Mouse (Mus musculus): ENCODE measurements around the gene Trp53i13.

The Trp53i13 gene

DNA sequence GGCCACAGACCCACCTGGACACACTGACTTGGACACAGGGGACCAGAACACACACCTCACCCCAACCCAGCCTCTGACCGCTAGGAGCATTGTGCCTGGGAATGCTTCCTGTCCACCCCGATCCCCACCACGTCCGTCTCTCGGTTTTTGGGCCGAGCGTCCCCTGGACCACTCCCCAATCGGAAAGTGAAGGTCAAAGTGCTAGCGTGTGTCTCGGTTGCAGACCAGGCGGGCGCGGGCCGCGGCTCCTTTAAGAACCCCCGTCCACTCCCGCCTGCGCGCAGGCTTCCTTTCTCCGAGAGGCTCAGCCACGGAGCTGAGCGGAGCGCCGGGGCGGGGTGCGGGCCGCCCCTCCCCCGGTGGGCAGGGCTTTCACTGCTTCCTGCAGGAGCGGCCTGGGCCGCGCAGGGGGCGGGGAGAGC, 22.9 kb downstream of the Trp53i13 start:
- DNase-seq (ENCODE audit: inconsistent age in 2 of 2, low spot score in 1 of 2): peak; percentile 96 to 97

DNA sequence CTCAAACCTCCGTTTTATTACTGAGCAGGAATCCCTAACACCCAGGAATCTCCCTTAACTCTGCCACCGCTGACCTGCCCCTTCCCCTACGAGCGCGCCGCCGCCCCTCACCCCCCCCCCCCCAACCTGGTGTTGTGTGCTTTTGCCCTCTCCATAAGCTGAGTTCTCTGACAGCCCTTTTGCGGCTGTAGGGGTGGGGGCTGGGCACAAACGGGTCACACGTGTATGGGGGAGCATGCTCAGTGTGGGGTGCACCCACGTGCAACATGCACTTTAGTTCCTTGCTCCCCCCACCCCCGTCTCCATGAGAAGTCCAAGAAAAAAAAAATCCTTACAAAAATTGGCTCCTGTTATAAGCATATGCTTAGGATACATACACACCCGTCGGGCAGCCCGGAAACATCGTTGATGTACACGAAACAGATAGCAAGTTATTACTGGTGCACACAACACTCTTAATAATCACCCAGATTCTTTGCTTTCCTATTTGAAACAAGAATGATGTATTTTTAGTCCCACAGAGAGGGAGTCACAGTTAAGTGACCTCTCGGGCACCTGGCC, 23.4 kb downstream of the Trp53i13 start:
- peak in 1 of 2 experiments; percentile 49 for DNase-seq (ENCODE audit: inconsistent age in 2 of 2, low spot score in 1 of 2)

DNA sequence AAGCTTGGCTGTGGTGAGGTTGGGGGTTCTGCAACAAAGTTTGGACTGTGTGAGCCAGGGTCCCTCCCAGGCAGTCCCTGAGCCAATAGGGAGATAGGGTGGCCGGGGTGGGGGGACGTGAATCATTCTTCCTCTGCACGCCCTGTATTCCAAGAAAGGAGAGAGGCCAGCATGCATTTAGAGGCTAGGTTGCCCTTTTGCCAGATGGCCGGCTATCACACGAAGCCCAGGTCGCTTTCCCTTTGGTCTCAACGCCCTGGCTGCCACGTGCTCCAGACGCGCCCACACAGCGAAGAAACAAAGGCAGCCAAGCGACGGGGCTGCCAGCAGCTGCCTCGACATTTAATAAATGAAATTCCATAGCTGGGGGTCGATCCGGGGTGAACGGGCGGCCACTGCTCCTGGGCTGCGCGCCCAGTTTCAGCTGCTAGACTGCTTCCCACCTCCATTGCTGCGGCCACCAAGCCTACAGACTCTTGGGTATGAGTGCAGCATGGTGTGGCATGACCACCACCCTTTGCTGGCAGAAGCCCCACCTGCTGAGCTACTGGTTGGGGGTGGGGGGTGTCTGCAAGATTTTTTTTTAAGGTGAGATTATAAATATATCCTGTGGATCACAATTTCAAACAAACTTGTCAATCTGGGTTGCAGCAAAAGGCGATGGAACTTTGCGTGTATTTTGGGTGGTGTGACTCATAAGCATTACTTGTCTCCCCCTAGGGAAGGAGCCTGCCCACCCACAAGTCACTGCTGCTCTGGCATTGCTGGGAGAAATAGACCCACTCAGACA, 24.1 kb downstream of the Trp53i13 start:
- peak; percentile 75 to 91 for DNase-seq (ENCODE audit: inconsistent age in 2 of 2, low spot score in 1 of 2)

DNA sequence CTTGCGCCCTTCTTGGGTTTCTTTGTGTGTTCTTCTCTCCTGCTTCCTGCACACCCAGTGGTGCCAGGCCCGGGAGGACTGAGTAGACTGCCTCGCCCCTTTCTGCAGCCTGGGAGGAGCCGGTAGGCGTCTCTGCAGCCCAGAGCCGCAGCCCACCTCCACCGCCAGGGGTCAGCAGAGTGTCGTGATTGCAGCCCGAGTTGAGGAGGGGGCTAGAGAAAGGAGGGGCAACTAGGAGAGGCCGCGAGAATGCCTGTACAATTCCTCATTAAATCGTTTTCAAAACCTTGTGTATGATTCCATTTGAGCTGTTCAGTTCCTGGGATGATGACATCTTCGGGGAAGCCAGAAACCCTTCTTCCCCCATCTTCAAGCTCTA, 24.7 kb downstream of the Trp53i13 start:
- peak; percentile 89 to 95 for DNase-seq (ENCODE audit: inconsistent age in 2 of 2, low spot score in 1 of 2)

DNA sequence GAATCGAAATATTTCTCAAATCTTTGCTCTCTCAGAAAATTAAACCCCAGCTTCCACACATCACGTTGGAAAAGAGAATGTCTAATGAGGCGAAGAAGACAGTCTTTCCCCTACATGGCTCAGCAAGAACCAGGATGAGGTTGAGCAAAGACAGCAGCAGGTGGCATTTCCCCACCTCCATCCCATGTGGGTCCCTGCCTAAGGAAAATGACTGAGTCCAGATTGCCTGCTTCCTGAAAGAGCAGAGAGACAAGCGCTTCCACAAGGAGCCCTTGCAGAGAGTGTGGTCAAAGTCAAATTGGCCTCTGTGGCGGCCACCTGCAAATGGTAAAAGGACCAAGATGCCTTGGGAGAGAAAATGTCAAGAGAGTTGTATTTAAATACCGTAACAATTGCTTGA, 25.3 kb downstream of the Trp53i13 start:
- peak in 1 of 2 experiments; percentile 48 for DNase-seq (ENCODE audit: inconsistent age in 2 of 2, low spot score in 1 of 2)

DNA sequence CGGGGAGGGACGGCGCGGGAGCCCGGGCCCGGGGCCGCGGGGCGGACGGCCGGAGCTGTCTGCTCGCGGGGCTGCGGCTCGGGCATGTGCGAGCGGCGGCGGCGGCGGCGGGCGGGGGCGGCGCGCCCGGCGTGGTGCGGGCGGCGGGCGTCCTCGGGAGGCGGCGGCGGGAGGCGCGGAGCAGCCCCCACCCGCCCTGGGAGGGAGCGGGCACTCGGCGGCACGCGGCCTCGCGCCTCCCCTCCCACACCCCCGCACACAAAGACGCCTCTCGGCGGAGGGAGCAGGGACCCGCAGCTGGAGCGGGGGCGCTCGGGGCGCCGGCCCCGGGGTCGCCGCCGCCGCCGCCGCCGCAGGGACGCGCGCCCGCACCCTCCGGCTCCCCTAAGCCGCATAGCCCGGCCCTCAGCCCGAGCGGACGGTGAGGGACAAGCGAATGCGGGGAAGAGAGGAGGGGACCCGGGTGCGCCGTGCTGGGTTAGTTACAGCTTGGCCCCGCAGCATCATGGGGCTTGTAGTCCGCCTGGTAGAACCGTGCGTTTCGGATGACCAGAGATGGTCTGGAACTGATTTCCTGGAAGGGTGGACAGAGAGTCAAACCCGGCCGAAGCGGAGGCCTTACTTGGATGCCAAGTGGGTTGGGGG, 26.1 kb downstream of the Trp53i13 start, which contains the start of gene Ankrd13b:
Gene Ankrd13b, minus strand, starts transcription at position 88 of the 645 bp plus-strand sequence.
- DNase-seq (ENCODE audit: inconsistent age in 2 of 2, low spot score in 1 of 2): peak; percentile 80 to 93

DNA sequence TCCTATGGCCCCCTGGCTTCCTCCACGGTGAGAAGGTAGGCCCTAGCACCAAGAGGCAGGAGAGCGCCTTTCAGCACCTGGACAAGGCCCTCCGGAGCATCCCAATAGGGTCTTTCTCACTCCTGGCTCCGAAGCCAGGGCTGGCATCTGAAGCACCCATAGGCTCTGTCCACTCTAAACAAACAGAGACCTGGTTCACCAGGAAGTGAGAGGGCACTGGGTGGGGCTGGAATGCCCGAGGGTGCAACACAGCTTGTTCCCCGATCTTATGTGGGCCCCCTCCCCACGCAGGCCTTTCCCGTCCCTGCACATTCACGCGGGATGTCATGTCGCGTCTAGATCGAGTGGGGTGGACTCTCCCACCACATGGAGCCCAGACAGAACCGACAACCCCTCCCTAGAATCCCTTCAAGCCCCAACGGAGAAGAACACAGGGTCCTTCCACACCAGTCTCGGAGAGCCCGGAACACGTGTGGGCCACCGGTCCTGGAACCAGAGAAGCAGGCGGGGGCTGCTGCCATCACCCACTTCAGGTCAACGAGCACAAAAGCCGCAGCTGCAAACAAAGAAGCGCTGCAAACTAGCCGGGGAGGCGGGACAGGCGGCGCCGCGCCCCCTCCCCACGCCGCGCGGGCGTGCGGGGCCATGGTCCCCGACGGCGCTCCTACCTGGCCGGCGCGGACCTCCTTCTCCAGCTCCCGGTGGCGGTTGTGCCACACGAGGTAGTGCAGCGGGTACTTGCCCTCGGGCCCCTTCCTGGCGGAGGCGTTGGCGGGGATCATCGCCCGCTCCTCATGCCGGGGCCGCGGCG, 26.8 kb downstream of the Trp53i13 start:
- DNase-seq (ENCODE audit: inconsistent age in 2 of 2, low spot score in 1 of 2): peak; percentile 45 to 74

DNA sequence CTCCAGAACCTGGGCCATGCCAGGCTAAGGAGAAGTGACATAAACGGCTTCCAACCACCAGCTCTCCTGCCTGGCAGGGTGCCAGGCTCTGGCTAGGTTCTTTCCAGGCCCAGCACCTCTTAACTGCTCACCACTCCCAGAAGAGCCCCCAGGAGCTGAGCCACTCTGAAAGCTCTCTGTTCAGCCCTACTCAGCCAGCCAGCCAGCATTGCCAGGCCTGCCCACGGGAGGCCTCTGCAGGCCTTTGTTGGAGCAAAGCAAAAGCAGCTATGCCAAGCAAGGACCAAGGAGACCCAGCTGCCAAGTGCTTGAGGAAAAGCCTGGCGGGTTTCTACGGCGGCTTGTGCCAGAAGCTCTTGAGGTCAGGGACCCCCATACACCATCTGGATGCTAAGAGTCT, 29.0 kb downstream of the Trp53i13 start:
- peak in 1 of 2 experiments; percentile 54 for DNase-seq (ENCODE audit: inconsistent age in 2 of 2, low spot score in 1 of 2)

DNA sequence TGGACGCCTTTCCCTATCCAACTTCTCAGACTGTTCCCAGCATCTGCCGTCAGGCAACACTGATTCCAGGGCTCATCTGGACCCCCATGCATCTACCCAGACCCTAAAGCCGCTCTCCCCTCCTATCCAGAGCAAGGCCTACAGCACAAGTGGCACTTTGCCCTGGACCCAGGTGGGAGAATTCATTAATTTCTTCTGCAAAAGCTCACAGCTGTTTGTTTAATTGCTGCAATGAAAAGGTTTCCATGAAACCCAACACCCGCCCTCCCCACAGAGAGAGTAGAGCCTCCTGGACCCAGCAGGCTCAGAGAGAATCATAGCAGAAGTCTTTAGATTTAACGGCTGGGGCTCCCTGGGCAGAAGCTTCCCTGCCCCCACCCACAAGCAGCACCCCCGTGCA, 30.6 kb downstream of the Trp53i13 start:
- DNase-seq (ENCODE audit: inconsistent age in 2 of 2, low spot score in 1 of 2): no peak

DNA sequence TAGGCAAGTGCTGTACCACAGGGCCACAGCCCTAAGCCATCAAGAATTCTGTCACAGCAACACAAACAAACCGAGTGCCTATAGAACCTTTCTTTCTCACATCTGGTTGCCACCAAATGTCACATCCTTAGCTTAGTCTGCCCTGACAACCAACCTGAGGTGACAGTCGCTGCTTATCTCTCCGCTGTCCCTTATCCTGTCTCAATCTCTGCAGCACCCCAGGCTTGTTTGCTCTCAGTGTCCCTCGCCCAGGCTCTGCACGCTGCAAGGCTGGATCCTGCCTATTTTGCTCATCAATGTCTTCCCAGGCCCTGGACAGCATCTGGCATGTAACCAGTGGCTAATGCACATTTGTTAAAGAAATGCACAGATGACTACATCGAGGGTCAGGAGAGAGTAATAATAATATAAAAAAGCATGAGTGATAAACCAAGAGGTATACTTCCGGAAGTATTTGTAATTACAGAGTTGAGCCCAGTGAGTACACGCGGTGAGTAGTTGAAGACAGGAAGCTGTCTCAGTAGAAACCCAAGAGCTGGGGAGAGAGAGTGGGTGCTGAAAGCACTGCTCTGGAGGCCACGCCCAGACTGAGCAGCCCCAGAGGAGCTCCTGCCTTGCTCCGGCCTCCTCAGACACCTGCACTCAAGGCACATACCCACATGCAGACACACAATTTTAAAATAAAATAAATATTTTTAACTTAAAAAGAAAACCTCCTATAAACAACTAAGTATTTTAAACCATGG, 32.1 kb downstream of the Trp53i13 start:
- peak in 1 of 2 experiments; percentile 24 for DNase-seq (ENCODE audit: inconsistent age in 2 of 2, low spot score in 1 of 2)

DNA sequence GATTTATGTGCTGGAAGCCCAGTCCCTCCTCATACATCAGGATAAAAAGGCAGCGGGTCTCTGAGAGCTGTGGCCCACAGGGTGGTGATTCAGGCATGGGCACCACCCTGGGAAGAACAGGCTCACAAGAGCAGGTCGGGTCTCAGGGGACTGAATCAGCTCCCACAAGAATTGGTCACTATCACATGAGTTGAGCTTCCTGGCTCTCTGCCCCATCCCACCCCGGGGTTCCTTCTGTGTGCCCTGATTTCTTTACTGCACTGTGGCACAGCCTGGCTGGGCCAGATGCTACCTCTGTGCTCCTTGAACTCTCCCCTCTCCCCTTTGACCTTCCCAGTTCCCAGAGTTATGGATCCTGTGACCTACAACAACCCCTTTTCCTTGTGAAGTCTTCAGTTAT, 32.7 kb downstream of the Trp53i13 start:
- DNase-seq (ENCODE audit: inconsistent age in 2 of 2, low spot score in 1 of 2): peak in 1 of 2 experiments; percentile 18

DNA sequence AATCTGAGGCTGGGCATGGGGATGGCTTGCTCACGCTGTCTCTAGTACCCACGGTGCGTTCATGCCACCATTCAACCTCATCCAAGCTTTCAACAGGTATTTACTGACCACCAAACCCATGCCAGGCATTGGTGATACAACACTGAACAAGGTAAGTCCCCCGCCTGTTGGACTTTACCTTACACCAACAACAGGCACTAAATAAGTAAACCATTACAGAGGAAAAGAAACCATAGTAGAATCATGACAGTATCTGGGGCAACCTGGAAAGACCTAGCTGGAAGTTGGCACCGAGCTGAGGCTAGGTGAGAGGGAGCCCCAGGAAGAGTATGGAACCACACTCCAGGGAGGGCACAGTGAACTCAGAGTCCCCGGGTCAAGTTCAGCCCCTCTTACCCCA, 38.9 kb downstream of the Trp53i13 start:
- DNase-seq (ENCODE audit: inconsistent age in 2 of 2, low spot score in 1 of 2): no peak

DNA sequence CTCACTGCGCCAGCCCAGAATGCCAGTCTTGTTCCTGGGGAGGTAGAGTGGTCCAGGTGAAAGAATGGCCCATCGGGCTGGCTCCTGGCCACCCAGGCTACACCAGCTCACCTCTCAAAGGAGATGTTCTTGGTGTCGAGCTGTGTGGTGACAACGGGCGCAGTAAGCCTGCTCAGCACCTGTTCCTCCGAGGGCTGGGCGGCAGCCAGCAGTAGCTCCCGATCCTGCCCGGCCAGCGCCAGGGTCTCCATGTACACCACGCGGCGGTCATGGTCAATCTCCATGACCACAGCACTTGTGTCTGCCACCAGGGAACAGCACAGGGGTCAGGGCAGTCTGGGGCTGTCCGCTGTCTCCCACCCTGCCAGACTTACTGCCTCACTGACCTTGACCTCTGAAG, 39.6 kb downstream of the Trp53i13 start:
- DNase-seq (ENCODE audit: inconsistent age in 2 of 2, low spot score in 1 of 2): no peak

DNA sequence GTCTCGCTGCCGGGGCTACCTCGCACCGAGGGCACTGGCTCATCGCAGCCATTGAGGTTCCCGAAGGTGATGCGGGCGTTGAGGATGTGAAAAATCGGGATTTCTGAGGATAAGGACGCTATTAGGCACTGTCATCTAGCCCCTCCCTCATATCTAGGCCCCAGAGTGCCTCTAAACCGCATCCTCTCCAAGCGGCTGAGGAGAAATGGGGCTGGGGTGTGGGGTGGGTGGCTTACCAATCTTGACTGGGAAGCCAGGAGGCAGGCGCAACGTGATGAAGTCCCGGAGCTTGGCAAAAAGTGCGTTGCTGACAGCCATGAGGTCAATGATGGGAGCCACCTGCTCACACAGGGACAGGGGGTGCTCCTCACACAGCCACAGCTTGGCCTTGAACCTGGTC, 43.0 kb downstream of the Trp53i13 start:
- no peak for DNase-seq (ENCODE audit: inconsistent age in 2 of 2, low spot score in 1 of 2)

DNA sequence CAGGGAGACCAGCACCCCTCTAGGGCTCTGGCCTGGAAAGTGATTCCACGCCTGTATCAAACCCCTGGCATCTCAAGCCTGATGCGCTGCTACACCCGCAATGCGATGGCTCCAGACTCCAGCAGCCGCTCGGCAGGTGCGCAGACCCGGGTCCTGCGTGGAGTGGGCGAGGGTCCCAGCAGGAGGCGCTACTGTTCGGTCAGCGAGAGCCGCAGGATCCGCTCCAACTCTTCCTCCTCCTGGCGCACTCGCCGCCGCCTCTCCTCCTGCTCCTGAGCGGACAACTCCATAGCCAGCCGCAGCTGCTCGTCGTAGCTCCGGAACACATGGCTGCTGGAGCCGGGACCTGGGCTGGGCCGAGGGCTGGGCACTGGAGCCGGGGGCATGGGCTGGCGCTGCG, 44.4 kb downstream of the Trp53i13 start:
- DNase-seq (ENCODE audit: inconsistent age in 2 of 2, low spot score in 1 of 2): no peak

DNA sequence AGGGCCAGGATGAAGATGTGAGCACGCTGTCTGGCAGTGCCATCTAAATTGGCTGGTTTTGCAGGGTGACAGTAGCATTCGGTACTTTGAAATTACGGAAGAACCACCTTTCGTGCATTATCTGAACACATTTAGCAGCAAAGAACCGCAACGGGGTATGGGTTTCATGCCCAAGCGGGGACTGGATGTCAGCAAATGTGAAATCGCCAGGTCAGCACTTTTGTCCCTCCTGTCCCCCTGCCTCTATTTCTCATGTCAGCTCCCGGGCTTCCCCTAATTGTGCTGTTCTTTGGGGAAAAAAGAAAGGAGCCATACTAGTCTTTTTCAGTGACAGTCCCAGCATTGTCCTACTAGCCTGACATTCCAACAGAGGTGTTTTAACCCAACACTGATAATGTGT, 47.4 kb downstream of the Trp53i13 start:
- no peak for DNase-seq (ENCODE audit: inconsistent age in 2 of 2, low spot score in 1 of 2)

DNA sequence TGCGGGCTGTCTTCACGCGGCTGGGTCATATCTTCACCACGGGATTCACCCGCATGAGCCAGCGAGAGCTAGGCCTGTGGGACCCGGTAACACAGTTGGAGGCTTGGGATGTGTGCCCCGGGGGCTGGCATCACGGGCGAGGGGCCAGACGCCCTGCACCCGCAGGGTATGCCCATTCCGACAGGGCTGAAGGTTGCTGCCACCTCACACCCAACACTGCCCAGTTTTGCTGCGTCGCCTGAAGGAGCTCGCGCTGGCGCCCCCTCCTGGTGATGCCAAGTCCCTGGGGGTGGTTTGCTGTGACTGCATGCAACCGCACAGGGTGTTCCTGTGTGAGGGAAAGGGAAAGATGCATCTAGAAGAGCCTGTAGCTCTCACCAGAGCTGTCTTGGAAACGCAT, 48.0 kb downstream of the Trp53i13 start:
- DNase-seq (ENCODE audit: inconsistent age in 2 of 2, low spot score in 1 of 2): peak; percentile 84 to 92

DNA sequence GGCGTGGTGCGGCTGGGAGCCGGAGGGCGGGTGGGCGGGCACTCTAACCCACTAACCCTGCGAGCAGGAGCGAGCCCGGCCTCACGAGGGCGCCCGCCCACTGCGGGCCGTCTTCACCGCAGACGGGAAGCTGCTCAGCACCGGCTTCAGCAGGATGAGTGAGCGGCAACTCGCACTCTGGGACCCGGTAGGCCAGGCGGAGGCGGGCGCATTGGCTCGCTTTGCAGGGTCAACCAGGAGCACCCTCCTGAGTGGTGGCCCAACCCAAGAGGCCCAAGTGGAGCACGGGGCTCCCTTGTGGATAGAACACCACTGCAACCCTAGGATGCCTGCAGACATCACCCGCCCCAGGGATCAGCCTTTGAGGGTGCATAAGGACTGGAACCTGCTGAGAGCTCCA, 48.6 kb downstream of the Trp53i13 start:
- DNase-seq (ENCODE audit: inconsistent age in 2 of 2, low spot score in 1 of 2): peak; percentile 74 to 89

DNA sequence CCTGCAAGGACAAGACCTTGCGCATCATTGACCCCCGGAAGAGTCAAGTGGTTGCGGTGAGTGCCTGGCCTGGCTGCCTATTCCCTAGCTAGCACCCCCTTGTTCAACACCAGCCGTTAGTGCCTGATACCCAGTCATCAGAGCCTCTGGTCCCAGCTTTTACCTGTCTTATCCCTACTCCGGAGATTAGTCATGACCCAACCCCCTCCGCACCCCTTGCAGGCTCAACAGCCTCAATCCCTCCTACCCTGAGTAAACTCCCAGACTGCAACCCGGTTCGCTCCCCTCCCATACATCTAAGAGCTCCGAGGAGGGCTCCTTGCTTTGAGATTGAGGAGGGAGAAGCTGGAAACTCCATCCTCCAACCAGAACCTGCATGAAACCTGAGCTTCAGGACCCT, 49.2 kb downstream of the Trp53i13 start:
- DNase-seq (ENCODE audit: inconsistent age in 2 of 2, low spot score in 1 of 2): no peak

DNA sequence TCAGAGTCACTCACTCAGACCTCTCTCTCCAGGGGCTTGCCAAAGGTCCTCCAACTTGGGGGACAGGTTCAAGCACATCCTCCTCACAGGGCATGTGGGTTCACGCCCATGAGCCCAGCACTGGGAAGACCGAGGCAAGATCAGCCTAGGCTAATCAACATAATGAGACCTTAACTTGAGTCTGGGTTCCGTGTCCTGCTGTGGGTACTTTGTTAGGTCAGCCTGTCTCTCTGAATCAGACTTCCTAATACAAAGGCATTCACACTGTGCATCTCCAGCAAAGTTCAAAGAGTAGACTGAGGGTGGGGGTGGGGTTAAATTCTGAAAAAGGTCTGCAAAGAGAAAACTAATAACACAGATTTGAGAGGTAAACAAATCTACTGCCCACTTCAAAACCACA, 50.7 kb downstream of the Trp53i13 start:
- DNase-seq (ENCODE audit: inconsistent age in 2 of 2, low spot score in 1 of 2): no peak

DNA sequence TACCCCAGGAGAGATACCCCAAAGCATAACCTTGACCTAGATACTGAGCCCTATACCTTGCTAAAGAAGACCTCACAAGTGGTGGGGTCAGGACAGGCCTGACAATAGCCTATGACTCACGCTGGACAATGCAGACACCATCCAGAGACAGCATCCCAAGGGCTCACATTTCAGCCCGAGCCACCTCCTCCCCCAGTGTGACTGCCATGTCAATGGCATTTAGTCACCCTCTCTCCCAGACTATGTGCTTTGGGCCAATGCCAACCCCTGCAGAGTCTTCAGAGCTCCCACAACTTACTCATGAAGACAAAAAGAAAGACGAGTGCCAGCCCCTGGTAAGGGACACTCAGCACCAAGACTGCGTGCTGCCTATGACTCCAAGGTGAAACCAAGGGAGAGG, 51.1 kb downstream of the Trp53i13 start:
- peak; percentile 80 to 86 for DNase-seq (ENCODE audit: inconsistent age in 2 of 2, low spot score in 1 of 2)

Data from adrenal gland, adult (tissue).